Mouse (Mus musculus) stomach, embryonic 14.5 days (tissue): ENCODE results near the gene Ttc39b. TPM values are rescaled to one million over a fixed set of nuclear protein-coding genes. Genes with fewer than 3 reads are reported as not detected.

Source experiments
- ATAC-seq: fragments of 200-750 bp; cut with Nextera tagmentation; 2 replicates; pipeline ENCODE4 v1.8.0; 2017; ENCODE audit warnings: low read depth, moderate TSS enrichment; ENCODE audit not compliant: insufficient number of reproducible peaks, insufficient read depth, low FRiP score
- H3K27ac ChIP-seq: fragments of 300-500 bp; sonication (generic); 2 replicates; pipeline ENCODE4 v1.5.1; 2014; ENCODE audit warnings: mild to moderate bottlenecking, low read length, moderate library complexity, mixed read lengths
- H3K27me3 ChIP-seq: fragments of 300-500 bp; sonication (generic); 2 replicates; pipeline ENCODE4 v1.6.1; 2014; ENCODE audit warnings: low read length, control low read depth, mixed read lengths; ENCODE audit not compliant: control insufficient read depth, insufficient read depth
- H3K36me3 ChIP-seq: fragments of 300-500 bp; sonication (generic); 2 replicates; pipeline ENCODE4 v1.6.1; 2014; ENCODE audit warnings: mild to moderate bottlenecking, control low read depth, low read length, moderate library complexity, mixed read lengths; ENCODE audit not compliant: control insufficient read depth, insufficient read depth
- H3K4me1 ChIP-seq: fragments of 300-500 bp; sonication (generic); 2 replicates; pipeline ENCODE4 v1.6.1; 2014; ENCODE audit warnings: low read length, control low read depth, mixed read lengths; ENCODE audit not compliant: control insufficient read depth, insufficient read depth
- H3K4me2 ChIP-seq: fragments of 300-500 bp; sonication (generic); replicated peaks from 2 replicates; pipeline ENCODE4 v1.6.1; 2014; ENCODE audit warnings: low read depth, low read length, control low read depth
- H3K4me3 ChIP-seq: fragments of 300-500 bp; sonication (generic); 2 replicates; pipeline ENCODE4 v1.5.1; 2014; ENCODE audit warnings: low read depth, low read length, control low read depth
- H3K9ac ChIP-seq: fragments of 300-500 bp; sonication (generic); replicated peaks from 2 replicates; pipeline ENCODE4 v1.6.1; 2014; ENCODE audit warnings: low read depth, mild to moderate bottlenecking, control low read depth, low read length, moderate library complexity, mixed read lengths
- H3K9me3 ChIP-seq: fragments of 300-500 bp; sonication (generic); 2 replicates; pipeline ENCODE4 v1.6.1; 2016; ENCODE audit warnings: low read depth, low read length, control low read depth; ENCODE audit not compliant: control insufficient read depth
- WGBS: fragments of 180-500 bp; shearing (Covaris S2); extraction: QIAGEN DNeasy Blood & Tissue Kit; methylation state at CpG from one replicate; pipeline ENCODE4 v1.1.7; 2014; 5-methylcytosine and 5-hydroxymethylcytosine counted together
- polyA plus RNA-seq: library from polyadenylated mRNA; unstranded; fragments of >200 nt; fragmentation: Nextera tagmentation; extraction: Ambion mirVana; gene quantifications from 2 replicates; pipeline ENCODE4 v1.2.1, GENCODE M21; 2014

Ttc39b gene
- polyA plus RNA-seq, 1 experiment from 2014 or later: 3.1 TPM

DNA sequence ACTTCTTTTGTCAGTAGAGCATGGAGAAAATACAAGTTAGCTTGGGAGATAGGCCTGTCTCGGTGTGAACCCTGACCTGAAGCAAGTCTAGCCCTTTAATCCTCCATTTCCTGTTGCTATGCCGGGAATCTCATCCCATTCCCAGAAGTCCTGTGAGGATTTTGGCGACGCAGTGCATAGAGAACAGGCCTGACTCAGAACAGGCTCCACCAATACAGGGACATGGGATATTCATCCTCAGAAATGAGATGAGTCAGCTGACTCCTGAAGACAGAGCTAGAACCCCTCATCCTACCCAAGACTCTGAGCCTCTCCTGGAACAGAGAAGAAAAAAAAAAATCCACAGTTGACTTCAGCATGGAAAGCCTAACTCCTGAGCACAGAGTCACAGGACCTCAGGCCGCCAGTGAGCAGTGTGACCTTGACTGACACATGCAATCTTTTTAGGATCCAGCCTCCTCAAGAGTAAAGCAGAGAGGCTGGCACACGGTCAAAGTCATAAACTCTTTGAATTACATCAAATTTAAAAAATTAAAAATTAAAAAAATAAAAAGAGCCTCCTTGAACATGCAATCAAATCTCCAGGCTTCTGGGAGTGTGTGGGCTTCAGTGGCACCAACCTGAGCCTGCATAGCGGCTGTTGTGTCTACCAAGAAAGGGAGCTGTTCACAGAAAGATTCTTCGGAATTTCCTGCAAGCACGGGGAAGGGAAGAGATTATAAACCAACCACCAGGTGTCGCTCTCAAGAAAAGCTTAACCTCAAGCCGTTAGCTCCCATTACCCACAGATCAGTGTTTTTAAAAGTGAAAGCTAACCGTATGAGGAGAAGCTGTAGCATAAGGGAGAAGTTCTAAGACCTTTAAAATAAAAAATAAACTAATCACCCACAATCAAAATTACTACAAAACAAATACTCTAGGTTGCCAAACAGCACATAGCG, 20.9 kb downstream of the Ttc39b start:
- Histone ChIP-seq H3K4me1 (peaks cover 10% of the 10 kb centered on the region; the same call in 1 of the 2 replicates), H3K9ac (no peak overlapping the region), H3K4me3 (no peak overlapping the region), H3K27me3 (no peaks in the 10 kb centered on the region), H3K9me3 (no peaks in the 10 kb centered on the region), H3K4me2 (no peak overlapping the region), H3K36me3 (no peaks in the 10 kb centered on the region), H3K27ac (no peak overlapping the region)
- 33% methylated on average over 13 of the region's 13 CpGs for WGBS
- ATAC-seq: no peak

DNA sequence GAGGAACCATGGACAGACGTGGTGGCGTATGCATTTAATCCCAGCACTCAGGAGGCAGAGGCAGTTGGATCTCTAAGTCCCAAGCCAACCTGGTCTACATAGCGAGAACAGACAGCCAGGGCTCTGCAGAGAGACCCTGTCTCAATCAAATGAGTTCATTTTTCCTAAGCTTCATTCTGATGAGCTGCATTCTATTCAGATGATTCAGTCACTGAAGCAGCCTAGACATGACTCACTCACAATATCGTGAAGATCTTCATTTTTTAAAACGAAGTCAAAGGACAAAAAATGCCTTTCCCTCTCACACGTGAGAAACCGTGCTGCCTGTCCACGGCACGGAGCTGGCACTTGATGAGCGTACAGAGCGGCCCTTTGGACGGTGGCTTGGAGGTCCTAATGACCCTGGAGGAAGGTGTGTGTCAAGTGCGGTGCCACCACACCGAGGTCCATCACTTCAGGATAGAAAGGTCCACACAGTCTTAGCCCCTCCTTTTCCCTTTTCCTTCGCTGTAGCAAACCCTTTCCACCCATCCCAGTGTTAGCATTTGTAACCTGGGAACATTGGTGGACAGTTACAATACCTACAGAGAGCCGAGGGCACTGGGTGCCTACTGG, 21.8 kb downstream of the Ttc39b start:
- H3K27ac ChIP-seq: no peak overlapping the region
- no peaks in the 10 kb centered on the region for H3K9me3 ChIP-seq
- H3K9ac ChIP-seq: no peak overlapping the region
- WGBS: 92% methylated on average over 16 of the region's 16 CpGs
- H3K4me3 ChIP-seq: no peak overlapping the region
- H3K4me2 ChIP-seq: no peak overlapping the region
- no peaks in the 10 kb centered on the region for H3K27me3 ChIP-seq
- ATAC-seq: no peak
- H3K4me1 ChIP-seq: 0 out of 2 replicates have a peak, but pooled peaks cover 4% of the 10 kb centered on the region
- no peaks in the 10 kb centered on the region for H3K36me3 ChIP-seq

DNA sequence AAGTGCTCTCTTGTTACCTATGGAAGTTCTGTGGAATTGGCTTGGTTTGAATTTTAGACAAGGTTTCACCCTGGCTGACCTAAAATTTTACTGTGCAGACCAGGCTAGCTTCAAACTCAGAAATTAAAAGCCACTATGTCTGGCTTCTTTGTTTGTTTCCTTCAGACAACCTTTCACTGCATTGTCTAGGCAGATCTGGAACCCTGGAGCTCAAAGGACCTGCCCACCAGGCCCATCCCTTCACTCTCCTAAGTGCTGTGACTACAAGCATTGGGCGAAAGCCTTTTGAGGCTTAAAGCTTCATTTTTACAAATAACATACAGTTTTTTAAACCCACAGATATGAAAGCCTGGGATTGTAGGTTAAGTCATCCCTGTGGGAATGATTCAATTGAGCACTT, 22.3 kb downstream of the Ttc39b start:
- Histone ChIP-seq H3K36me3 (no peaks in the 10 kb centered on the region), H3K27ac (no peak overlapping the region), H3K9me3 (no peaks in the 10 kb centered on the region), H3K9ac (no peak overlapping the region), H3K4me3 (no peak overlapping the region), H3K4me1 (0 out of 2 replicates have a peak, but pooled peaks cover 4% of the 10 kb centered on the region), H3K27me3 (no peaks in the 10 kb centered on the region), H3K4me2 (no peak overlapping the region)
- WGBS: 89% methylated on average over 1 of the region's 1 CpGs
- ATAC-seq: no peak

DNA sequence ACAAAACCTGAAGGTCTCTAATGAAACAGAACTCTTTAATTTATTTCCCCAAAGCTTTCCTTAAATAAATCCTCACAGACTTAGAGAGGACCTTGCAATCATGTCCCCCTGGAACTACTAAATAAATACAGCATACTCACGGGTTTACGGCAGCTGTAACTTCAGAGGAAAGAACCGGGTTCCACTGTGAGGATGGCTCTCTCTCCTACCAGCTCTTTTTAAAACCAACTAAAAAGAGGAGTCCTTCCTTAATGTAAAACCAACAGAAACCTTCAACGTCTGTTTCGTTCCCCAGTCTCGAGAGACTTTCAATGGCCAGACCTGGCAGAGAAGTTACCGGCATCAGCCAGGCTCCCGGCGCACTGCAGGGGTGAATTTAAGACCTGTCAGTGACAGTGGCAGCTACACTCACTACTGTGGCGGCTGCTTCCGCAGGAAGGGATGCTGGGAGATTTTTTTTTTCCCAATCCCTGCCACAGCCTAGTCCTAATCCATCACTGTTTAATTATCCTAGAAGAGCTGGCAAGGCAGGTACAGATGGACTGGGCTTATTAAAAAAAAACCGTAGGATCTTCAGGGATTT, 39.2 kb downstream of the Ttc39b start:
- H3K9me3 ChIP-seq: no peaks in the 10 kb centered on the region
- no peaks in the 10 kb centered on the region for H3K27me3 ChIP-seq
- no peaks in the 10 kb centered on the region for H3K36me3 ChIP-seq
- no peak overlapping the region; the same call in 1 of the 2 replicates for H3K9ac ChIP-seq
- 3% methylated on average over 12 of the region's 12 CpGs for WGBS
- H3K4me3 ChIP-seq: peak overlapping the region; percentile 25
- ATAC-seq: no peak
- H3K4me1 ChIP-seq: no peaks in the 10 kb centered on the region
- peak overlapping the region; percentile 71 for H3K4me2 ChIP-seq
- H3K27ac ChIP-seq: no peak overlapping the region

- H3K9me3 ChIP-seq: no peaks in the 10 kb centered on the region
- ATAC-seq: no peak
- WGBS: 20% methylated on average over 19 of the region's 19 CpGs
Observed at GRCm38 (mm10) chr4:83283973-83284767, 39.9 kb downstream of the Ttc39b start.

DNA sequence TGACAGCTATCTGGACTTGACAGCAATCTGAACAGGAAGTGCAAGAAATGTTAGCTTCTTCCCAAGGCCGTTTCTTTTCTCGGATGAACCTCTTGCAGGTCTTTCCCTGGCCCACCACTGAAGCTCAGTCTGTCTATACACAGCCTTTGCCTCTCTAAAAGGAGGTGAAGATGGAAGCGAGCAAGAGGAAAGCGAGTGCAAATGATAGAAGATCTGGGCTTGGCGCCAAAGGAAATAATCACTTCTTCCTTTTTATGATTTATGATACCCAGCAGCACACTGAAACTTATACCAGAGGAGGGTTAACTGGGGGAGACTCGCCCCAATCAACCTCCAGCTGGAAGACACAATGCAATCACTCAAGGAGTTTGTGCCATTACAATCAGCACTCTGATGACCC, 41.6 kb downstream of the Ttc39b start:
- no peak for ATAC-seq
- 35% methylated on average over 6 of the region's 6 CpGs for WGBS

More at GRCm38 (mm10) chr4:83283973-83284767, 39.9 kb downstream of the Ttc39b start:
- Histone ChIP-seq H3K4me1 (no peaks in the 10 kb centered on the region), H3K36me3 (no peaks in the 10 kb centered on the region), H3K4me2 (peak overlapping the region; percentile 71), H3K27ac (no peak overlapping the region), H3K27me3 (no peaks in the 10 kb centered on the region), H3K4me3 (peak overlapping the region; percentile 25), H3K9ac (no peak overlapping the region; the same call in 1 of the 2 replicates)

DNA sequence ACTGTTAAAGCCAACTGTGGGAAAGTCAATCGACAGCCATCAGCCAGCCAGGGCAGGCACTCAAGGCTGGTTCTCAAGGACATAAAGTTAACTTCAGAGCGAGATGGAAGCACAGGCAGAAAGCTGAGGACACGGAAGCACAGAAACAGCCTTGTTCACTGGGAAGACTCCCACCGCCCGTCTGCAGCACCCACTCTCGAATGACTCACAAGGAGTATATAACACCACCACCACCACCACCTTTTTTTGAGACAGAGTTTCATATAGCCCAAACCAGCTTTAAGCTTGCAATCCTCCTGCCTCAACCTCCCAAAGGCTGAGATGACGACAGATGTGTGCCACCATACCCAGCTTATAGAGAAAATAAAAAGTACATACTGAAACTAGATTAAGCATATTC, 44.8 kb downstream of the Ttc39b start:
- Histone ChIP-seq H3K27ac (no peak overlapping the region), H3K9ac (no peak overlapping the region), H3K27me3 (no peaks in the 10 kb centered on the region), H3K9me3 (no peaks in the 10 kb centered on the region), H3K4me1 (no peaks in the 10 kb centered on the region), H3K4me3 (no peak overlapping the region), H3K36me3 (no peaks in the 10 kb centered on the region), H3K4me2 (no peak overlapping the region)
- WGBS: 86% methylated on average over 7 of the region's 7 CpGs
- no peak for ATAC-seq

More for the DNA sequence above, 41.6 kb downstream of the Ttc39b start:
- no peak overlapping the region for H3K9ac ChIP-seq
- H3K4me1 ChIP-seq: no peaks in the 10 kb centered on the region
- H3K27me3 ChIP-seq: no peaks in the 10 kb centered on the region
- no peak overlapping the region for H3K4me3 ChIP-seq
- no peak overlapping the region for H3K27ac ChIP-seq
- H3K36me3 ChIP-seq: no peaks in the 10 kb centered on the region
- H3K4me2 ChIP-seq: no peak overlapping the region
- no peaks in the 10 kb centered on the region for H3K9me3 ChIP-seq

GRCm38 (mm10) chr4:83274241-83274640, 49.8 kb downstream of the Ttc39b start:
- Histone ChIP-seq H3K4me2 (no peak overlapping the region), H3K27ac (no peak overlapping the region), H3K4me3 (no peak overlapping the region), H3K9ac (no peak overlapping the region), H3K4me1 (no peaks in the 10 kb centered on the region), H3K36me3 (no peaks in the 10 kb centered on the region), H3K9me3 (no peaks in the 10 kb centered on the region), H3K27me3 (no peaks in the 10 kb centered on the region)
- 54% methylated on average over 2 of the region's 2 CpGs for WGBS
- ATAC-seq: no peak
